Mouse (Mus musculus) liver, adult 2 months (tissue): ENCODE results near the gene Hectd4.

Experiments used
- CTCF ChIP-seq: fragments of 200-500 bp; IDR thresholded peaks from 2 replicates; pipeline ENCODE4 v1.5.1; 2011; ENCODE audit warnings: low read depth, low read length, control low read depth
- POLR2A ChIP-seq: fragments of 200-500 bp; IDR thresholded peaks from 2 replicates; pipeline ENCODE4 v1.6.1; 2011; ENCODE audit warnings: low read length, control low read depth; ENCODE audit not compliant: insufficient read depth; ENCODE audit errors: extremely low read depth

DNA sequence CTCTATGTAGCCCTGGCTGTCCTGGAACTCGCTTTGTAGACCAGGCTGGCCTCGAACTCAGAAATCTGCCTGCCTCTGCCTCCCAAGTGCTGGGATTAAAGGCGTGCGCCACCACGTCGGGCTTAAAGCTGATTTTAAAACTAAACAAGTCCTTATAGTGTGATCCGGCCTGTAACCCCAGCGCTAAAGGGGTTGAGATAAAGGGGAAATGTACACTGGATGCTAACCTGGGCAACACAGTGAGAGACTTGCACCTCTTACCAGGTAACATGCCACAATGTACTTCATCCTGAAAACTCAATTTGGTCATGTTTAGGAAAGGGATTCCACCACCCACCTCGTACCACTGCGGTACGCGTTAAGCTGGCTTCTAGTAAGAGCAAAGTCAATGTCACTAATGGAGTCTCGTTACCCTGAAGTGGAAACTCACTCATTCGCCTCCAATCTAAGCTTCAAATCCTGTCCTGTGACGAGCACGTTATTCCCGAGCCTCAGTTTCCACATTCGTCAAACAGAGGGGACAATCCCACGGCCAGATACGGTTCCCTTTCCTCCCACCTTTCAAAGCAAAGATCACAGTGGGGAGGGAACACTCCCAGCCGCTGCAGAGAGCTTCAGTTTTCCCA, 29.7 kb upstream of the Hectd4 start:
- TF ChIP-seq CTCF (no peak), POLR2A (no peak)
